Mouse (Mus musculus) midbrain, embryonic 10.5 days (tissue): ENCODE measurements around the gene Grm8. TPM values are rescaled to one million over a fixed set of nuclear protein-coding genes. Genes with fewer than 3 reads are reported as not detected.
"Not testable (repeated sequence)": the region's sequence is repeated elsewhere in the genome, so short reads cannot be mapped to it uniquely, and the experiment has no call there.

Experiments
- DNase-seq: peaks from one replicate; pipeline ENCODE4 v3.0.0-alpha.2; 2017; ENCODE audit warnings: low spot score
- H3K27ac ChIP-seq: fragments of 300-500 bp; sonication (generic); replicated peaks from 2 replicates; pipeline ENCODE4 v1.5.1; 2016; ENCODE audit warnings: mild to moderate bottlenecking
- H3K27me3 ChIP-seq: fragments of 300-500 bp; sonication (generic); 2 replicates; pipeline ENCODE4 v1.6.1; 2016; ENCODE audit warnings: low read depth, mild to moderate bottlenecking; ENCODE audit not compliant: poor library complexity, severe bottlenecking
- H3K36me3 ChIP-seq: fragments of 300-500 bp; sonication (generic); 2 replicates; pipeline ENCODE4 v1.6.1; 2016; ENCODE audit warnings: mild to moderate bottlenecking, moderate library complexity
- H3K4me1 ChIP-seq: fragments of 300-500 bp; sonication (generic); 2 replicates; pipeline ENCODE4 v1.6.1; 2016
- H3K4me3 ChIP-seq: fragments of 300-500 bp; sonication (generic); 2 replicates; pipeline ENCODE4 v1.5.1; 2016; ENCODE audit warnings: mild to moderate bottlenecking, moderate library complexity
- H3K9me3 ChIP-seq: fragments of 300-500 bp; sonication (generic); replicated peaks from 2 replicates; pipeline ENCODE4 v1.6.1; 2016; ENCODE audit warnings: mild to moderate bottlenecking
- WGBS: fragments of 180-500 bp; shearing (Covaris S2); methylation state at CpG from one replicate; pipeline ENCODE4 v1.1.7; 2016; 5-methylcytosine and 5-hydroxymethylcytosine counted together
- polyA plus RNA-seq: library from polyadenylated mRNA; unstranded; fragments of >200 nt; fragmentation: Nextera tagmentation; extraction: Ambion mirVana; gene quantifications from 2 replicates; pipeline ENCODE4 v1.2.1, GENCODE M21; 2016

Grm8 gene
- polyA plus RNA-seq, 1 experiment from 2014 or later: 0.93 TPM

GRCm38 (mm10) chr6:27902224-27902623, 232.8 kb downstream of the Grm8 start:
- Histone ChIP-seq H3K4me3 (no peak overlapping the region), H3K27ac (no peak overlapping the region), H3K27me3 (no peaks in the 10 kb centered on the region), H3K9me3 (no peaks in the 10 kb centered on the region), H3K36me3 (no peaks in the 10 kb centered on the region), H3K4me1 (no peaks in the 10 kb centered on the region)
- 97% methylated on average over 1 of the region's 1 CpGs for WGBS
- no peak for DNase-seq

GRCm38 (mm10) chr6:27901396-27901795, 233.6 kb downstream of the Grm8 start:
- H3K4me1 ChIP-seq: no peaks in the 10 kb centered on the region
- H3K27me3 ChIP-seq: no peaks in the 10 kb centered on the region
- no peak for DNase-seq
- no peaks in the 10 kb centered on the region for H3K9me3 ChIP-seq
- no peak overlapping the region for H3K27ac ChIP-seq
- H3K4me3 ChIP-seq: no peak overlapping the region
- H3K36me3 ChIP-seq: no peaks in the 10 kb centered on the region
- 83% methylated on average over 3 of the region's 3 CpGs for WGBS

GRCm38 (mm10) chr6:27895153-27895552, 239.8 kb downstream of the Grm8 start:
- WGBS: 81% methylated on average over 1 of the region's 1 CpGs
- no peaks in the 10 kb centered on the region for H3K4me1 ChIP-seq
- H3K36me3 ChIP-seq: no peaks in the 10 kb centered on the region
- no peak overlapping the region for H3K4me3 ChIP-seq
- no peaks in the 10 kb centered on the region for H3K27me3 ChIP-seq
- H3K27ac ChIP-seq: no peak overlapping the region
- DNase-seq: no peak
- H3K9me3 ChIP-seq: no peaks in the 10 kb centered on the region

GRCm38 (mm10) chr6:27892886-27893285, 242.1 kb downstream of the Grm8 start:
- Histone ChIP-seq H3K27me3 (no peaks in the 10 kb centered on the region), H3K9me3 (no peaks in the 10 kb centered on the region)

GRCm38 (mm10) chr6:27888391-27888790, 246.6 kb downstream of the Grm8 start:
- Histone ChIP-seq H3K27me3 (no peaks in the 10 kb centered on the region), H3K27ac (no peak overlapping the region), H3K4me3 (no peak overlapping the region), H3K36me3 (no peaks in the 10 kb centered on the region), H3K4me1 (no peaks in the 10 kb centered on the region), H3K9me3 (no peaks in the 10 kb centered on the region)
- DNase-seq: no peak
- WGBS: 84% methylated on average over 2 of the region's 2 CpGs

More at GRCm38 (mm10) chr6:27892886-27893285, 242.1 kb downstream of the Grm8 start:
- Histone ChIP-seq H3K27ac (no peak overlapping the region), H3K36me3 (no peaks in the 10 kb centered on the region), H3K4me1 (no peaks in the 10 kb centered on the region), H3K4me3 (no peak overlapping the region)
- 83% methylated on average over 1 of the region's 1 CpGs for WGBS
- DNase-seq: no peak

- H3K9me3 ChIP-seq: no peaks in the 10 kb centered on the region
- H3K36me3 ChIP-seq: no peaks in the 10 kb centered on the region
- no peak for DNase-seq
- no peak overlapping the region for H3K27ac ChIP-seq
- WGBS: 88% methylated on average over 1 of the region's 1 CpGs
- H3K4me1 ChIP-seq: no peaks in the 10 kb centered on the region
- H3K27me3 ChIP-seq: no peaks in the 10 kb centered on the region
- H3K4me3 ChIP-seq: no peak overlapping the region
Measured at GRCm38 (mm10) chr6:27887922-27888321, 247.1 kb downstream of the Grm8 start.

GRCm38 (mm10) chr6:27885786-27886185, 249.2 kb downstream of the Grm8 start:
- 82% methylated on average over 1 of the region's 1 CpGs for WGBS
- Histone ChIP-seq H3K4me3 (no peak overlapping the region), H3K36me3 (no peaks in the 10 kb centered on the region), H3K27me3 (no peaks in the 10 kb centered on the region), H3K9me3 (no peaks in the 10 kb centered on the region), H3K27ac (no peak overlapping the region), H3K4me1 (no peaks in the 10 kb centered on the region)
- DNase-seq: no peak

- WGBS: 28% methylated on average over 1 of the region's 1 CpGs
- Histone ChIP-seq H3K27me3 (peaks cover 12% of the 10 kb centered on the region; the same call in 1 of the 2 replicates), H3K9me3 (no peaks in the 10 kb centered on the region), H3K36me3 (no peaks in the 10 kb centered on the region), H3K27ac (no peak overlapping the region), H3K4me3 (no peak overlapping the region), H3K4me1 (peaks cover 11% of the 10 kb centered on the region)
- DNase-seq: no peak
Measured at GRCm38 (mm10) chr6:27849644-27850043, 285.3 kb downstream of the Grm8 start.

- Histone ChIP-seq H3K36me3 (no peaks in the 10 kb centered on the region), H3K4me1 (no peaks in the 10 kb centered on the region), H3K4me3 (no peak overlapping the region), H3K9me3 (no peaks in the 10 kb centered on the region), H3K27me3 (no peaks in the 10 kb centered on the region), H3K27ac (no peak overlapping the region)
- WGBS: 96% methylated on average over 1 of the region's 1 CpGs
- no peak for DNase-seq
Measured at GRCm38 (mm10) chr6:27836159-27836558, 298.8 kb downstream of the Grm8 start.

GRCm38 (mm10) chr6:27819735-27820134, 315.2 kb downstream of the Grm8 start:
- not testable (repeated sequence) for H3K4me3 ChIP-seq, DNase-seq, H3K36me3 ChIP-seq, H3K4me1 ChIP-seq, H3K27ac ChIP-seq, H3K9me3 ChIP-seq, H3K27me3 ChIP-seq
- 97% methylated on average over 2 of the region's 2 CpGs for WGBS

GRCm38 (mm10) chr6:27812789-27813188, 322.2 kb downstream of the Grm8 start:
- DNase-seq: no peak
- WGBS: 78% methylated on average over 5 of the region's 5 CpGs
- Histone ChIP-seq H3K9me3 (no peaks in the 10 kb centered on the region), H3K4me1 (no peaks in the 10 kb centered on the region), H3K4me3 (no peak overlapping the region), H3K27me3 (no peaks in the 10 kb centered on the region), H3K36me3 (no peaks in the 10 kb centered on the region), H3K27ac (no peak overlapping the region)

- 87% methylated on average over 6 of the region's 6 CpGs for WGBS
- H3K4me3 ChIP-seq: no peak overlapping the region
- no peak for DNase-seq
- H3K9me3 ChIP-seq: no peaks in the 10 kb centered on the region
- H3K4me1 ChIP-seq: no peaks in the 10 kb centered on the region
- H3K36me3 ChIP-seq: no peaks in the 10 kb centered on the region
- no peaks in the 10 kb centered on the region for H3K27me3 ChIP-seq
- no peak overlapping the region for H3K27ac ChIP-seq
Measured at GRCm38 (mm10) chr6:27809996-27810395, 325.0 kb downstream of the Grm8 start.

- Histone ChIP-seq H3K4me1 (no peaks in the 10 kb centered on the region), H3K36me3 (no peaks in the 10 kb centered on the region), H3K27ac (no peak overlapping the region), H3K4me3 (no peak overlapping the region), H3K27me3 (no peaks in the 10 kb centered on the region), H3K9me3 (no peaks in the 10 kb centered on the region)
- no peak for DNase-seq
Measured at GRCm38 (mm10) chr6:27806741-27807140, 328.2 kb downstream of the Grm8 start.

- no peaks in the 10 kb centered on the region for H3K36me3 ChIP-seq
- DNase-seq: no peak
- H3K4me1 ChIP-seq: no peaks in the 10 kb centered on the region
- H3K27ac ChIP-seq: no peak overlapping the region
- no peak overlapping the region for H3K4me3 ChIP-seq
- H3K27me3 ChIP-seq: no peaks in the 10 kb centered on the region
- 88% methylated on average over 6 of the region's 6 CpGs for WGBS
- no peaks in the 10 kb centered on the region for H3K9me3 ChIP-seq
Measured at GRCm38 (mm10) chr6:27800881-27801572, 334.0 kb downstream of the Grm8 start.
